Mouse (Mus musculus) gonadal fat pad, adult 2 months (tissue): ENCODE results near the gene Fbxo21. TPM values are rescaled to one million over a fixed set of nuclear protein-coding genes. Genes with fewer than 3 reads are reported as not detected.
A peak's percentile ranks its signal among the peaks of the same experiment; 100 is the strongest.

Source experiments
- DNase-seq: peaks from one replicate; pipeline ENCODE4 v3.0.0-alpha.2; 2012; ENCODE audit warnings: low read depth
- polyA plus RNA-seq: library from polyadenylated mRNA; depleted of rRNA; stranded (reverse); fragments of >200 nt; gene quantifications from 2 replicates; pipeline ENCODE4 v1.2.3, GENCODE M21; 2012

The Fbxo21 gene
- polyA plus RNA-seq, 1 experiment: 46.0 TPM

- DNase-seq: no peak
Measured at GRCm38 (mm10) chr5:117980921-117981320, 4.4 kb downstream of the Fbxo21 start.

DNA sequence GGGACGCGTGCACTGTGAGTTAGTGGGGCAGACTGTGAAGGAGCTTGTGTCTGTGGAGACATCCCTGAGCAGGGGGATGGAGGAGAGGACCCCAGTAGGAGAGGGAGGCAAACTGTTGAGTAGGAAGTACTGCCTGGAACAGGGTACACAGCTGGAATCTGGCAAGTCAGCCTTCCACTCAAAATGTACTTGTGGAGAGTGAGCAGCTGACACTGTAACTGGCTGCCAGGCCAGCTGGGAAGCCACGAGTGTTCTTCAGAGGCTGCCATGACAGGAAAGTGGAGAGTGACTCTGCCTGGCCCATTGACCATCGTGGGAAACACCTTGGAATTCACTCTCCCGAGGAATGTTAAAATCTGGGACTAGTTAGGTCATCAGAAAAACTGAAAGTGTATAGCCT, 5.4 kb downstream of the Fbxo21 start:
- no peak for DNase-seq

DNA sequence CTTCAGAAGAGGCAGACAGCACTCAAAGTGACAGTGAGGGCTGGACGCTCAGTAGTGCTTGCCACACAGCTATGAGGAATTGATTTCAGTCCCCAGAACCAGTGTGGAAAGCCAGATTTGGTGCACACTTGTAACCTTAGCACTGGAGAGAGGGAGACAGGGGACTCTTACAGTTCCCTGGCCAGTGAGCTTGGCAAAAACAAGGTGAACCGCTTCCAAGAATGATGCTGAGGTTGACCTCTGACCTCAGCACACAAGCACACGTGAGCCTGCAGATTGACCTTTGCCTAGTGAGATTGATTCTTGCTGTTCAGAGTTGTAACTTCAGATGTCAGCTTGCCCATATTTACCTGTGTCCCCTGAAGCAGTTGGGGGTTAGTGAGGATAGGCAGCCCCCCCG, 9.8 kb downstream of the Fbxo21 start:
- DNase-seq: no peak

DNA sequence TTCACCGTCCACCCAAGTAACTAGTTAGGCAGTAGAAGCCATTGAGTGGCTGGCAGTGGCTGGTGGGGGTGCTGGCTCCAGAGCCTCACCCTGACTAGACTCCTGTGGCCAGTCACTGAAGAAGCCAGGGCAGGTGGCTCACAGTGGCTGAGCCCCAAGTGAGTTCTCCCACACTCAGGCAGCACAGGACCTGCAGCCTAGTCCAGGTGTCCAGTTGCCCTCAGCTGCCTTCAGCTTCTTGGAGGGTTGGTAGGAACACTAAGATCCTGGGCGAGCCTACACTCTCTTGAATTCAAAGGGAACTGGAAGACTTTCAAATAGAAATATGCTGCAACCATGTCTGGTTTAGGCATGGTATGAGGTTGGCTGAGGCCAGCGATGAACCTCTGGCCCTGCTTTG, 11.4 kb downstream of the Fbxo21 start:
- DNase-seq: no peak

GRCm38 (mm10) chr5:117988367-117988766, 11.8 kb downstream of the Fbxo21 start:
- no peak for DNase-seq

- DNase-seq: peak; percentile 63
Measured at GRCm38 (mm10) chr5:117989773-117990172, 13.2 kb downstream of the Fbxo21 start.

DNA sequence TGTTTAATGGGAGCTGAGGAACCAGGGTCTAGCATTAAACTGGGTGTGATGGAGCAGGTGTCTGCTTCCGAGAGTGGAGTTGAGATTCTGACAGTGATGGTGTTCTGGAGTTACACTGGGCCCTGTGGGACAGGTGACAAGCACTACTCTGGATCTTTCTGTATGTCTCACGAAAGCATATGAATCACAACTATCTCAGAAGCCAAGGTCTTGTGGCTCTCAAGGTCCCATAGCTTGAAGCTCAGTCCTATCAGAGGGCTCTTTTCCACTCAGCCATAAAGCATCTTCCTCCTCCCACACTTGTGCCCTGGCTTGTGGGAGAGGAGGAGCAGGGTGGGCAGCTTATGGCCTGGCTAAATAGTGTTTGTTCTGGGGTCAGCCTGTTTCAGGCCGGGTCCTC, 14.4 kb downstream of the Fbxo21 start:
- no peak for DNase-seq

DNA sequence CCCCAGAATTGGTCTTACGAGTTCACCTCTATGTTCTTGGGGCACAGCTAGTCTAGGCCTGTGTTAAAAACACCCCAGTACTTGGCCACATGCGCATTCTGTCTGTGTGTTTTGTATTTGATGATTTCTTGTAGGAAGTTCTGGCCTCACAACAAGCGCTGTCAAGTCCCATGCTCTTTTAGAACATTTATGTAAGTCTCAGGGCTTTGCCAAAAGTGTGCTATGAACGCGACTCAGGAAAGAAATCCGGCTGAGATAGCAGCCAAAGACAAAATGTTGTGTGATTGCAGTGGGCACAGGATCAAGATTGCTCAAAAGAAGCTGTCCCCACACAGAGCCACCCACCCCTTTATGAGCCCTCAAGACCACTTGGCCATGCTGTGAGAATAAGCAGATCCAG, 17.0 kb downstream of the Fbxo21 start:
- no peak for DNase-seq

GRCm38 (mm10) chr5:117995372-117995901, 18.9 kb downstream of the Fbxo21 start:
- no peak for DNase-seq

DNA sequence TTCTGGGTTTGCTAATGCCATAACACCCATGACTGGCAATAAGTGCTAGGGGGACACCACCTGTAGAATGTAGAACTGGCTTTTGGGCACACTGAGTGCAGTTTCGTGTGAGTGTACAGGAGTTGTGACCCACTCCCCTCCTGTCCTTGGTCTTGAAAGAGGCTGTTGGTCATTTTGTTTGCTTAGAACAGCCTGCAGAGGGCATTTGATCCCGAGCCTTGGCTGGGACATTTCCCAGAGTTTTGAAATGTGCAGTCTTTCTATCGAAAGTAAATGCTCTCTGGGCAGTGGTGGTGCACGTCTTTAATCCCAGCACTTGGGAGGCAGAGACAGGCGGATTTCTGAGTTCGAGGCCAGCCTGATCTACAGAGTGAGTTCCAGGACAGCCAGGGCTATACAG, 19.4 kb downstream of the Fbxo21 start:
- DNase-seq: no peak

DNA sequence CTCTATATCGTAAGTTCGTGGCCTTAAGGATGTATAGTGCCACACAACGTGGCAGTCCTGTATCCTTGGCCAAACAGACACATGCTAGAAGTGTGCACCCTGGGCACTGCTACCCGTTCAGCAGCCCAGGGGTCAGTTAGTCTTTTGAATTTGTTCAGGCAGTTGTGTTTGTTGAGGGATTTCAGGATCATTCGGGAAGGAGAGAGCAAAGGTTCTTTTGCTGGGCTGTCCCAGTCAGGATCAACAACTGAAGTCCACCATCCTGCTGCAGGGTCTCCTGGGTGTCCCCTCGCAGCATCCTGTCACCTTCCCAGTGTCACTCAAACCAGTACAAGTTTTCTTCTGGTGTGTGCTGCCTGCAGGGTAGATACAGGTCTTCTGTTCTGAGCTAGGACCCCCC, 20.1 kb downstream of the Fbxo21 start:
- DNase-seq: no peak

DNA sequence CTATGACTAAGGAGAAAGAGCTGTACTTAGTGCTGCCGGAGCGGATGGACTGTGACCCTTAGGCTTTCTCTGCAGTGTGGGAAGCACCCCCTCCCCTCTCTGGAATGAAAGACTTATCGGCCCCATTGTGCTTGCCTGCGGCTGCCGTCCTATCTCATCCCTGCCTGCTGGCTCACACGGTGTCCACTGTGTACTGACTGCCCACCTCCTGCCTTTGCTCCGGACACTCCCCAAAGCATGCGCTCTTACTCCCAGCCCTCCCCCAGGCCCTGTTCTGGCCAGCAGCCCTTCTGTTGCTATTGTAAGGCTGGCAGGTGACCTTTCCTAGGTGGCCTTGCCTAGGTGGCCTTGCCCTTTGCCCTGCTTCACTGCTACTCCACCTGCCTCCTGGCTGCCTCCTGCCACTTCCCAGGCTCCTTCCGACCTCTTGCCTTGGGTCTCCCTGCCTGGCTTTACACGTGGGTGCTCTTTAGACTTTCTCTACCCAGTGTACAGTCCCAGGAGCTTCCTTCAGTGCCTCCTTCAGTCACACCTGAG, 21.0 kb downstream of the Fbxo21 start:
- DNase-seq: no peak

DNA sequence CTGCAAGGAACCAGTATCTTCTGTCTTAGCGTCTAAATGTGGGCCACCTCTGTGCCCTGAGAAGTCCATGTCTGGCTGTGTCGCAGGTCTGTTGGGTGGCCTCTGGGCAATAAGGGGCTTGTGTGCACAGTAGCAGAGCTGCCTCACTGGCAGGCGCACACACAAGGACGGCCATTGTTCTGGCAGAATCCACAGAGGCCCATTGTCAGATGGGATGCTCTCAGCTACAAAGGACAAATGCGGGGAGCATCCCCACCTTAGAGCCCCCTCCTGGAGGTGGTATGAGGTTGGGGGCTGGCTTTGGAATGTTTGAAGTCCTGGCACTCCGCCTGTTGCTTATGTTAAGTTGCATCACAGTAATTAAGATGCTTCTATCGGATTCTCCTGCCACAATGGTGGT, 22.5 kb downstream of the Fbxo21 start:
- DNase-seq: no peak

DNA sequence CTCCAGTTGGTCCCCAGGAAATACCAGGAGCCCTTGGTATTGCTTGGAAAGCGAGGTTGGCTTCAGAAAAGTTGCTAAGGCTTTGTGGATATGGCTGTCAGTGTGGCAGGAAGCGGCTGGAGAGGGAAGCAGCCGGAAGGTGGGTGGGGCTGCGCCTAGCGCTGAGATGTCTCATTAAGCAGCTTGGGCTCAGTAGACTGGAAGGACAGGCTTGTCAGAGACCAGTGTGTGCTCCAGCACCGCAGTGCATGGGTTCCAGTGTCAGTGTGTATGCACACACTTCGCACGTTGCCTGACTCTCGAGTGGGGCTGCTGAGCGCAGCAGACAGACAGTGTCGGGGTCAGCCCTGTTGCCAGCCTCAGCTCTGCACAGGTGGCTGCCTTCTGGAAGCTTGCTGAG, 23.1 kb downstream of the Fbxo21 start:
- no peak for DNase-seq

DNA sequence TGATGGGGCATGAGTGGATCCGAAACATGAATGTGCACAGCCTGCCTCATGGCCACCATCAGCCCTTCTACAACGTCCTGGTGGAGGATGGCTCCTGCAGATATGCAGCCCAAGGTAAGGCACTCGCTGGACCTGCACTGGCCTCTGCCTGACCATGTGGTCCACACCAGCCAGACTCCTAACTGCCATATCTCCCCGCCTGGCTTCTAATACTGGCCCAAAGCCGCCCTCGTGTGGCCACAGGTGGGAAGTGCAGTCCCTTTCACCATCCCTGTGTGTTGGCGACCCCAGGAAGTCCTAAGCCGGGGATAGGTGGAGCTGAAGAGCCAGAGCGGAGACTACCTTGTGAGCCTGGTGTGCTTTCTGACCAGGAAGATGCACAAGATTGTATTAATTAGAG, 25.5 kb downstream of the Fbxo21 start:
- DNase-seq: no peak

- no peak for DNase-seq
Measured at GRCm38 (mm10) chr5:118004619-118005018, 28.1 kb downstream of the Fbxo21 start.

- no peak for DNase-seq
Measured at GRCm38 (mm10) chr5:118005728-118006127, 29.2 kb downstream of the Fbxo21 start.

- DNase-seq: no peak
Measured at GRCm38 (mm10) chr5:118008344-118008743, 31.8 kb downstream of the Fbxo21 start.

GRCm38 (mm10) chr5:118010872-118011271, 34.3 kb downstream of the Fbxo21 start:
- no peak for DNase-seq

GRCm38 (mm10) chr5:118011796-118012195, 35.3 kb downstream of the Fbxo21 start:
- DNase-seq: no peak

GRCm38 (mm10) chr5:118015028-118015427, 38.5 kb downstream of the Fbxo21 start:
- no peak for DNase-seq

DNA sequence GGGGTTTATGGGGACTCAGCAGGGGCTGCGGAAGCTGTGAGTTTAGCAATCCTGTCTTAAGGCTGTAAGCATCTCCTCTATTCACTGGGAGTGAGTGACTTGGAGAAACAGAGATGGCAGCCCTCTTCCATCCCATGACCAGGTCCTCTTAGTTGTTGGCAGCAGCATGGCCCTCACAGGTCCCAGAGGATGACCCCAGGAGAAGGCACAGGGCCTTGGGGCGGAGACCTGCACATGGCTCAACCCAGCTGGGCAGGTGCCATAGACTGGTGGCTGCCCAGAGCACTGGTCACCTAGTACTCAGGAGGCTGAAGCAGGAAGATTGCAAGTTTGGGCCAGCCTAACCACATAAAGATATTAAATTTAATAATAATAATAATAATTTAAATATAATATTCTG, 39.1 kb downstream of the Fbxo21 start:
- DNase-seq: no peak

- no peak for DNase-seq
Measured at GRCm38 (mm10) chr5:118017527-118017926, 41.0 kb downstream of the Fbxo21 start.

DNA sequence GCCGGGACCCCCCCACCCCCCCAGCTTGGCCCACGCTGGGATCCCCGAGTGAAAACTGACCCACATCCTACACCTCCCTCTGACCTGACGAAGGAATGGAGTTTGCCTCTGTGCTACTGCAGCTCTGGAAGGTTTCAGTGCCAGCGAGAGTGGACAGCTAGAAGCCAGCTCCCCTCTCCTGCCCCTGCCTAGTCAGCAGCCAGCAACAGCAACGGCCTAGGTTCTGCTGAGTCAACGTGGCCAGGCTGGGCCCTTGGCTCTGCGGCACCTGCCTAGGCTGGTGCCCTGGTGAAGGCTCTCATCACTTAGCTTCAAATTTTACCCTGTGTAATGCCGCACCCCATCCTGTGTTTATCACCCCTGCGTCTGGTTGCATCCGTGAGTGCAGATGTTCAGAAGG, 43.4 kb downstream of the Fbxo21 start:
- DNase-seq: no peak
